Mouse (Mus musculus) MEL-GATA-1-ER (cell line): ENCODE data around the gene Steap2.

Experiments used
- DNase-seq: peaks from one replicate; pipeline ENCODE4 v3.0.0-alpha.2; 2012; ENCODE audit warnings: low read depth; ENCODE audit errors: extremely low read depth

Steap2 gene

GRCm38 (mm10) chr5:5664371-5664926 lies 29.9 kb downstream of the Steap2 start:
- DNase-seq, result no peak

- no peak for DNase-seq
Measured at GRCm38 (mm10) chr5:5663655-5664370, 30.6 kb downstream of the Steap2 start, which contains the start of gene Cfap69. Gene Cfap69 (minus strand): TSS chr5:5664239.

GRCm38 (mm10) chr5:5663057-5663456 lies 31.3 kb downstream of the Steap2 start:
- DNase-seq, result no peak

- DNase-seq, result no peak
Measured at GRCm38 (mm10) chr5:5658680-5659079, 35.7 kb downstream of the Steap2 start.

GRCm38 (mm10) chr5:5657932-5658331 lies 36.4 kb downstream of the Steap2 start:
- DNase-seq, result no peak

- no peak for DNase-seq
Measured at GRCm38 (mm10) chr5:5648817-5649569, 45.4 kb downstream of the Steap2 start.

GRCm38 (mm10) chr5:5646173-5646572 lies 48.2 kb downstream of the Steap2 start:
- no peak for DNase-seq

GRCm38 (mm10) chr5:5638496-5638895 lies 55.9 kb downstream of the Steap2 start:
- no peak for DNase-seq

GRCm38 (mm10) chr5:5625491-5625890 lies 68.9 kb downstream of the Steap2 start:
- DNase-seq, result no peak

GRCm38 (mm10) chr5:5618329-5618728 lies 76.0 kb downstream of the Steap2 start:
- no peak for DNase-seq
